Mouse (Mus musculus) forebrain, embryonic 13.5 days (tissue): ENCODE measurements at regions not wholly inside any gene's neighbourhood (a gene's known extent, or its start where the extent isn't known, plus 50 kb on each side); places are given as distances from the start of the nearest gene placed in this dataset.
A peak's percentile ranks its signal among the peaks of the same experiment; 100 is the strongest.

Source experiments
- ATAC-seq: fragments of 200-750 bp; cut with Nextera tagmentation; 2 replicates; pipeline ENCODE4 v1.8.0; 2017
- H3K27ac ChIP-seq: fragments of 300-500 bp; sonication (generic); 2 replicates; pipeline ENCODE4 v1.5.1; 2015; ENCODE audit warnings: inconsistent platforms, mild to moderate bottlenecking, moderate library complexity
- H3K27me3 ChIP-seq: fragments of 300-500 bp; sonication (generic); 2 replicates; pipeline ENCODE4 v1.6.1; 2015; ENCODE audit warnings: mild to moderate bottlenecking, inconsistent platforms
- H3K36me3 ChIP-seq: fragments of 300-500 bp; sonication (generic); 2 replicates; pipeline ENCODE4 v1.6.1; 2015; ENCODE audit warnings: mild to moderate bottlenecking, inconsistent platforms; ENCODE audit not compliant: poor library complexity, severe bottlenecking
- H3K4me1 ChIP-seq: fragments of 300-500 bp; sonication (generic); 2 replicates; pipeline ENCODE4 v1.6.1; 2015; ENCODE audit warnings: inconsistent platforms
- H3K4me2 ChIP-seq: fragments of 300-500 bp; sonication (generic); 2 replicates; pipeline ENCODE4 v1.6.1; 2015; ENCODE audit warnings: inconsistent platforms, mild to moderate bottlenecking, moderate library complexity
- H3K4me3 ChIP-seq: fragments of 300-500 bp; sonication (generic); 2 replicates; pipeline ENCODE4 v1.5.1; 2015; ENCODE audit warnings: mild to moderate bottlenecking, inconsistent platforms
- H3K9ac ChIP-seq: fragments of 300-500 bp; sonication (generic); 2 replicates; pipeline ENCODE4 v1.6.1; 2015; ENCODE audit warnings: mild to moderate bottlenecking, inconsistent platforms
- H3K9me3 ChIP-seq: fragments of 300-500 bp; sonication (generic); replicated peaks from 2 replicates; pipeline ENCODE4 v1.6.1; 2016; ENCODE audit warnings: inconsistent platforms
- whole genome bisulfite sequencing: fragments of 180-500 bp; shearing (Covaris S2); methylation state at CpG from one replicate; pipeline ENCODE4 v1.1.7; 2015; 5-methylcytosine and 5-hydroxymethylcytosine counted together

- Histone ChIP-seq H3K4me2 (no peak overlapping the region), H3K4me3 (no peak overlapping the region), H3K9ac (no peak overlapping the region), H3K9me3 (no peaks in the 10 kb centered on the region), H3K4me1 (no peaks in the 10 kb centered on the region), H3K36me3 (no peaks in the 10 kb centered on the region), H3K27ac (no peak overlapping the region), H3K27me3 (no peaks in the 10 kb centered on the region)
- 58% methylated on average over 3 of the region's 3 CpGs for WGBS
- ATAC-seq: no peak
Observed at GRCm38 (mm10) chr12:93142265-93142664, 1293.3 kb upstream of the Sel1l start.

GRCm38 (mm10) chr12:93136395-93136794 is 1287.4 kb upstream of the Sel1l start:
- Histone ChIP-seq H3K4me1 (no peaks in the 10 kb centered on the region), H3K36me3 (no peaks in the 10 kb centered on the region), H3K4me3 (no peak overlapping the region), H3K9ac (no peak overlapping the region), H3K27ac (no peak overlapping the region), H3K4me2 (no peak overlapping the region), H3K27me3 (no peaks in the 10 kb centered on the region), H3K9me3 (no peaks in the 10 kb centered on the region; the same call in 1 of the 2 replicates)
- 54% methylated on average over 5 of the region's 5 CpGs for WGBS
- ATAC-seq: no peak

GRCm38 (mm10) chr12:93122216-93122615 is 1273.3 kb upstream of the Sel1l start:
- Histone ChIP-seq H3K4me2 (no peak overlapping the region), H3K27me3 (no peaks in the 10 kb centered on the region), H3K4me1 (no peaks in the 10 kb centered on the region), H3K9ac (no peak overlapping the region), H3K27ac (no peak overlapping the region), H3K4me3 (no peak overlapping the region), H3K36me3 (no peaks in the 10 kb centered on the region), H3K9me3 (no peaks in the 10 kb centered on the region)
- WGBS: 90% methylated on average over 2 of the region's 2 CpGs
- ATAC-seq: no peak

- 38% methylated on average over 5 of the region's 5 CpGs for WGBS
- Histone ChIP-seq H3K27me3 (no peaks in the 10 kb centered on the region), H3K9ac (no peak overlapping the region), H3K9me3 (no peaks in the 10 kb centered on the region), H3K4me2 (no peak overlapping the region), H3K4me3 (no peak overlapping the region), H3K36me3 (no peaks in the 10 kb centered on the region), H3K27ac (no peak overlapping the region), H3K4me1 (0 out of 2 replicates have a peak, but pooled peaks cover 7% of the 10 kb centered on the region)
- ATAC-seq: peak; percentile 92
Observed at GRCm38 (mm10) chr12:93088031-93088790, 1239.3 kb upstream of the Sel1l start.

DNA sequence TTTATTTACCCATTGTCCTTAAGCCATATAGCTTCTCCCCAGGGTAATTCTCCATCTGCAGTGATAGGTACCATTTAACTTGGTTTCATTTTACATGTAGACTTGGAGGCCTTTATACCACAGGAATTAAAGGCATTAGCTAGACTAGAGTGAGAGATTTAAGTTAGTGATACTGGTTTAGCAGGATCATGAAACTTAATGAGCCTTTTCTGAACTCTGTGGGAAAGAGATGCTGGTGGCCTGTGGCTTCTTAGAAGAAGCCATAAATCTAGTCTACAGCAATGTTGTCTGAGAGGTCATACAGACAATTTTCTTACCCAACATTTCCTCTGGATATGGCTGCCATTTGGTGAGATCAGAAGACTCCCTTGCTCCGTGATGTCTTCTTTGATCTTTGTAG is 1214.9 kb upstream of the Sel1l start:
- no peak overlapping the region for H3K4me3 ChIP-seq
- H3K27ac ChIP-seq: no peak overlapping the region
- no peak overlapping the region for H3K9ac ChIP-seq
- H3K27me3 ChIP-seq: no peaks in the 10 kb centered on the region
- ATAC-seq: no peak
- H3K36me3 ChIP-seq: no peaks in the 10 kb centered on the region
- H3K9me3 ChIP-seq: no peaks in the 10 kb centered on the region
- WGBS: 91% methylated on average over 1 of the region's 1 CpGs
- H3K4me1 ChIP-seq: no peaks in the 10 kb centered on the region
- H3K4me2 ChIP-seq: no peak overlapping the region

- Histone ChIP-seq H3K4me1 (no peaks in the 10 kb centered on the region), H3K9ac (no peak overlapping the region), H3K36me3 (no peaks in the 10 kb centered on the region), H3K4me3 (no peak overlapping the region), H3K27me3 (no peaks in the 10 kb centered on the region), H3K27ac (no peak overlapping the region), H3K9me3 (no peaks in the 10 kb centered on the region), H3K4me2 (no peak overlapping the region)
- no peak for ATAC-seq
Observed at GRCm38 (mm10) chr12:93019633-93020032, 1170.7 kb upstream of the Sel1l start.

- Histone ChIP-seq H3K9me3 (no peaks in the 10 kb centered on the region), H3K4me3 (no peak overlapping the region), H3K9ac (no peak overlapping the region), H3K4me1 (no peaks in the 10 kb centered on the region), H3K4me2 (no peak overlapping the region), H3K27me3 (no peaks in the 10 kb centered on the region), H3K36me3 (no peaks in the 10 kb centered on the region), H3K27ac (no peak overlapping the region)
- ATAC-seq: no peak
Observed at GRCm38 (mm10) chr12:93011583-93011982, 1162.6 kb upstream of the Sel1l start.

- Histone ChIP-seq H3K36me3 (no peaks in the 10 kb centered on the region), H3K4me1 (no peaks in the 10 kb centered on the region), H3K4me3 (no peak overlapping the region), H3K27ac (no peak overlapping the region), H3K9ac (no peak overlapping the region), H3K4me2 (no peak overlapping the region), H3K27me3 (no peaks in the 10 kb centered on the region), H3K9me3 (no peaks in the 10 kb centered on the region)
- 41% methylated on average over 2 of the region's 2 CpGs for WGBS
- ATAC-seq: no peak
Observed at GRCm38 (mm10) chr12:93006844-93007365, 1157.9 kb upstream of the Sel1l start.

DNA sequence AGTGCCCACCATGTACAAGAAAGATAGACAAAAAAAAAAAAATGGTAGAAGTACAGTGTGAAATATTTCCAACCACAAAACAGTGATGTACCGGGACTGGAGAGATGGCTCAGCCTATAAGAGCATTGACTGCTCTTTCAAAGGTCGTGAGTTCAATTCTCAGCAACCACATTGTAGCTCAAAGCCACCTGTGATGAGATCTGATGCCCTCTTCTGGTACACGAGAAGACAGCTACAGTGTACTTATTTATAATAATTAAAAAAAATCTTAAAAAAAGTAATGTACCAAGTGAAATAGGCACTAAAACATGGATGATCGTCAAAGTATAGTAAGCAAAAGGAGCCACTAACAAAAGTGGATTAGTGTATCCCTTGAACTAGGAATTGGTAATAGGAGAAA is 1154.2 kb upstream of the Sel1l start:
- Histone ChIP-seq H3K9me3 (no peaks in the 10 kb centered on the region), H3K4me1 (no peaks in the 10 kb centered on the region), H3K27me3 (no peaks in the 10 kb centered on the region), H3K27ac (no peak overlapping the region), H3K9ac (no peak overlapping the region), H3K36me3 (no peaks in the 10 kb centered on the region), H3K4me3 (no peak overlapping the region), H3K4me2 (no peak overlapping the region)
- ATAC-seq: no peak
- 83% methylated on average over 4 of the region's 4 CpGs for WGBS

GRCm38 (mm10) chr12:92975698-92976097 is 1126.7 kb upstream of the Sel1l start:
- no peak overlapping the region for H3K4me2 ChIP-seq
- H3K27ac ChIP-seq: no peak overlapping the region
- no peak overlapping the region for H3K9ac ChIP-seq
- no peak overlapping the region for H3K4me3 ChIP-seq
- peak; percentile 68; the same call in 1 of the 2 replicates for ATAC-seq
- no peaks in the 10 kb centered on the region for H3K4me1 ChIP-seq
- no peaks in the 10 kb centered on the region for H3K9me3 ChIP-seq
- H3K36me3 ChIP-seq: no peaks in the 10 kb centered on the region
- 64% methylated on average over 3 of the region's 3 CpGs for WGBS
- no peaks in the 10 kb centered on the region for H3K27me3 ChIP-seq

DNA sequence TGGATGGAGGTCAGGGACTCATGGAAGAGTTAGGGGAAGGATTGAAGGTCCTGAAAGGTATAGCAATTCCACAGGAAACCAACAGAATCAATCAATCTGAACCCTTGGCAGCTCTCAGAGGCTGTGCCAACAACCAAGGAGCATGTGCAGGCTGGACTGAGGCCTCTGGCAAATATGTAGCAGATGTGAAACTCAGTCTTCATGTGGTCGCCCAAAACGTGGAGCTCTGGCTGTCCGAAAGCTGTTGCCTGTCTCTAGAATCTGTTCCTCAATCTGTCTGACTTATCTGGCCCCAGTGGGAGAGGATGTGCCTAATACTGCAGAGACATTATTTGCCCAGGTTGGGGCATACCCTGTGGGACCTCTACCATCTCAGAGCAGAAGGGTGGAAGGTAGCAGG is 1095.4 kb upstream of the Sel1l start:
- Histone ChIP-seq H3K9me3 (no peaks in the 10 kb centered on the region), H3K27me3 (no peaks in the 10 kb centered on the region), H3K36me3 (no peaks in the 10 kb centered on the region), H3K27ac (no peak overlapping the region), H3K9ac (no peak overlapping the region), H3K4me3 (no peak overlapping the region), H3K4me1 (no peaks in the 10 kb centered on the region), H3K4me2 (no peak overlapping the region)
- no peak for ATAC-seq
- 89% methylated on average over 3 of the region's 3 CpGs for WGBS

DNA sequence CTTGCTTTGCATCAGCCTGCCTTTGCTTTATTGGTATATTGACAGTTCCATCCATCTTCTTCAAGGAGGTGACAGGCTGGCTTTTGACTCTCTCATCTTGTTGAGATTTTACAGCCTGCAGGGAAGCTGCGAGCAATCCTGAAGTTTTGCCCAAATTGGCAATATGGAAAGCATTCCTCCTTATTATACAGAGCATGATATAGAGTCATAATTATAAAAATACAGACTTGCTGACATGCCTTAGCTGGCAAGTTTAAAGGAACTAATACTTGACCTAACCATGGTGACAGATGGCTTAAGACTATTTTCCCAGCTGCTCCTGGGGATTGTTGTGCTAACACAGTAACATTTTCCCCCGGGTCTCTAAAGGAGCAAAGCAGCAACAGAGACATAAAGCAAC is 1078.6 kb upstream of the Sel1l start:
- H3K4me3 ChIP-seq: no peak overlapping the region
- 63% methylated on average over 2 of the region's 2 CpGs for WGBS
- H3K27ac ChIP-seq: no peak overlapping the region
- no peak overlapping the region for H3K9ac ChIP-seq
- H3K4me2 ChIP-seq: no peak overlapping the region
- H3K9me3 ChIP-seq: no peaks in the 10 kb centered on the region
- no peaks in the 10 kb centered on the region for H3K4me1 ChIP-seq
- no peaks in the 10 kb centered on the region for H3K27me3 ChIP-seq
- H3K36me3 ChIP-seq: no peaks in the 10 kb centered on the region
- ATAC-seq: peak; percentile 50; the same call in 1 of the 2 replicates

DNA sequence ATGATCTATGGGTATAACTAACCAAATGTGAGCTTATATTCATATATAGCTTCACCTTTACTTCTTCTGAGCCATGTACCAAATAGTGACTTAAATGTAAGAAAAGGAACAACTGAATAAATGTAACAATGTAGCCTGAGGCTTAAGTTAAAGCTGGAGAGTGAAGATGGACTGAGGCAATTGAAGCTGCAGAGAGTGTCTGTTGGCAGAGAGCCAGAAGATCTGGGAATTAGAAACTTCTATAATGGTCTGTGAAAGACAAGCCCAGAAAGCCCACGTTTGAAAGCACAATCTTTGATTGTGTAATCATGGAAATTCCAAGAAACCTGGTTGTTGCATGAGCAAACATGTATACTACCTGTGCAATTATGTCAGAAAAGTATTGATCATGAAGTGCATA is 1078.0 kb upstream of the Sel1l start:
- no peak overlapping the region for H3K27ac ChIP-seq
- no peak overlapping the region for H3K9ac ChIP-seq
- H3K4me3 ChIP-seq: no peak overlapping the region
- no peaks in the 10 kb centered on the region for H3K4me1 ChIP-seq
- H3K27me3 ChIP-seq: no peaks in the 10 kb centered on the region
- no peaks in the 10 kb centered on the region for H3K9me3 ChIP-seq
- no peak overlapping the region for H3K4me2 ChIP-seq
- no peak for ATAC-seq
- 7% methylated on average over 1 of the region's 1 CpGs for WGBS
- no peaks in the 10 kb centered on the region for H3K36me3 ChIP-seq
